Mouse (Mus musculus): ENCODE measurements at regions not wholly inside any gene's neighbourhood (a gene's known extent, or its start where the extent isn't known, plus 50 kb on each side); places are given as distances from the start of the nearest gene placed in this dataset.

DNA sequence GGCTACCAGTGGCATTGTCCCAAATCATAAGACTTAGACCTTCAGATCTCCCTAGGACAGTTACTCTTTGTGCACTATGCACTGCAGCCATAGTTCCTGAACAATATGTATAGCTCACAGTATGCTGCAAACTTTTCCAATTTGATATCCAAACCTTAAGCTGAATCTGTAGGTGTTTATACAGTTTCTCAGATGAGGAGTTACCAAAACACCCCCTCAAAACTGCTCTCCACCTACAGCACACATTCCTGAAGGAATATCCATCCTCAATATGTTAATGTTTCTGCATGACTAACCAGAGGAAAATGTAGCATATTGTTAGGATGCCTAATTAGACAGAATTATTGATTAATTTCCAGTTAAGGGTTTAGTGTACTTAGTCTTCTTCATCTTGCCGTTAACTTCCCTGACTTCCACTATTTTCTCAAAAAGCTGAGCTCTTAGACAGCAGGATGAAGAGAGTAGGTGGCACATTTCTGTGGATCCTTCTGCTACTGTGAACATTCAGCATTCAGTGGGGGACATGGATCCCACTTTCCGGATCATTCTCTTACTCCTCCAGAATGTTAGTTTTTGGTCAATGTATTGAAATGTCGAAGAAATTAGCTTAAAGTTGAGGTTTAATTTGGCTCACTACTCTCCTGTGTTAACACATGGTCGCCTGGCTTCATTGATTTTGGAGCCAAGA lies 800.0 kb downstream of the 5730522E02Rik start:
- TF ChIP-seq POLR2A (IDR thresholded peaks at IDR 0.05; ENCODE audit: borderline replicate concordance, control insufficient read depth, low read depth, low read length) (no peak), CTCF (IDR thresholded peaks at IDR 0.05; ENCODE audit: control insufficient read depth, insufficient read depth, low read length) (no peak)
